Mouse (Mus musculus): ENCODE results near the gene Nit2. TPM values are rescaled to one million over a fixed set of nuclear protein-coding genes. Genes with fewer than 3 reads are reported as not detected.

Nit2 gene
- total and polyA plus RNA-seq, 3 experiments = 59.4 to 93.3 (median 71.8) TPM

DNA sequence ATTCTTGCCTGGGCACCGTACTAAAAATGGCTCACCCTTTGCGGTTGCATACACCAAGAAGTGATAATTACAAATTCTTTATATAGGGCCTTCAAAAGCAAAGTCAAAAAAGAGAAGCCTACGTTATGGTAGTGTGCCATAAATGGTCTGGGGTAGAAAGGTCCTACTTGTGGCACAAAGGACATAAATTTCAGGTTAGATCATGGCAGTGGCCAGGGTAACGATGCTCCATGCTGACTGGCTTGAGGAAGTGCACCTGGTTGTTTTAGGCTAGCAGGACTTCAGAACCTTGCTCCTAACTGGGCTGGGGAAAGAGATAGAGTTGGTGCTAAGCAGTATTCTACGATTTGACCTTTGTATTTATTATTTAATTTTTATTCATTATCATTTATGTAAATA is 372 bp upstream of the Nit2 start:
- no peak for DNase-seq (ENCODE audit: extremely low read depth)
- peaks cover 10% of the 10 kb centered on the region for H3K79me2 ChIP-seq (replicated peaks; ENCODE audit: control insufficient read depth, extremely low read depth, insufficient read depth, poor library complexity, severe bottlenecking)
- H3K4me2 ChIP-seq (ENCODE audit: insufficient read depth, low read depth, poor library complexity, severe bottlenecking) = peak overlapping the region; percentile 66; the same call in 1 of the 2 replicates
- H3K4me3 ChIP-seq (replicated peaks in 1 of 3; ENCODE audit: low read depth in 2 of 3, low read length in 2 of 3, poor library complexity in 1 of 3) = peak overlapping the region in 2 of 3 experiments; percentile 83 to 96
- peaks cover 5 to 28% of the 10 kb centered on the region in 2 experiments for H3K4me1 ChIP-seq (ENCODE audit: control insufficient read depth in 1 of 2, insufficient read depth in 2 of 2)
- H3K27me3 ChIP-seq (replicated peaks) = no peaks in the 10 kb centered on the region
- TF ChIP-seq TBP (conservative IDR thresholded peaks at IDR 0.05; ENCODE audit: low read depth, low read length) (no peak), ZMIZ1 (IDR thresholded peaks at IDR 0.05; ENCODE audit: low read depth, low read length) (no peak), MEF2A (IDR thresholded peaks at IDR 0.05; ENCODE audit: borderline replicate concordance, low read depth, low read length) (peak; percentile 12; the same call in 1 of the 2 replicates)
- no peaks in the 10 kb centered on the region for H3K9me3 ChIP-seq (replicated peaks; ENCODE audit: low read length)
- dilution Hi-C loops (cut with MboI; ENCODE audit: extremely low pct_ligation_motif_present, extremely low pct_unique_long_range_greater_than_20kb, low sequenced_read_pairs) (no loop called here), in situ Hi-C loops (cut with MboI; ENCODE audit: low pct_ligation_motif_present, low pct_unique_long_range_greater_than_20kb, low sequenced_read_pairs) (loop anchor here (5.0 kb wide), 1 partner anchor 45 kb away; the partner anchor contains the start of gene Tomm70a)
- peaks cover 22 to 65% of the 10 kb centered on the region in 2 experiments for H3K36me3 ChIP-seq (replicated peaks in 1 of 2; ENCODE audit: control insufficient read depth in 1 of 2, insufficient read depth in 1 of 2, low read length in 1 of 2)
- no peak overlapping the region for H3K27ac ChIP-seq (ENCODE audit: insufficient read depth, low read depth)
- peak overlapping the region; percentile 10; the same call in 1 of the 2 replicates for H3K9ac ChIP-seq (ENCODE audit: insufficient read depth, low read depth)

DNA sequence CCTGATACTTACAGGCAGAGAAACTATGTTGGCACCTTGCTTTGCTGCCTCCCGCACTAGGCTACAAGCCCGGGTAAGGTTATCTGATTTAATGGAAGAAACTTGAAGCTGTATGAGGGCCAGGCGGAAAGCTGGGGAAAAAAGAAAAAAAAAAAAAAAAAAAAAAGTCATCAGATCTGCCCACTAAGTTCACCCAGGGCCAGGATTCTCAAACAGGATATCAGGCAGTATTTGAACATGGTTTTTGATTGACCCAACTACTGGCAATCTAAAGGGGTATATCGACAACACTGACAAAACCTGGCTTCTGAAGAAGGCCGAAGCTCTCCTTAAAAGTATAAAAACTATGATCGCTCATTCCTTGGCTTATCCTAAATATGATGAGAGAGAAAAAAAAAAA is 1.1 kb downstream of the Nit2 start:
- TF ChIP-seq UBTF (IDR thresholded peaks at IDR 0.05; ENCODE audit: low read depth, low read length) (0 out of 2 replicates have a peak, but pooled peaks have one; percentile 7), ZNF384 (IDR thresholded peaks at IDR 0.05; ENCODE audit: low read depth, low read length) (peak; percentile 60), RAD21 (IDR thresholded peaks at IDR 0.05; ENCODE audit: low read depth, low read length) (no peak)
- H3K4me2 ChIP-seq (ENCODE audit: insufficient read depth, low read depth, poor library complexity, severe bottlenecking) = peak overlapping the region; percentile 45; the same call in 1 of the 2 replicates
- H3K4me3 ChIP-seq (replicated peaks in 1 of 3; ENCODE audit: low read depth in 2 of 3, low read length in 2 of 3, poor library complexity in 1 of 3) = peak overlapping the region in 2 of 3 experiments; percentile 83 to 96
- H3K27me3 ChIP-seq (replicated peaks) = no peaks in the 10 kb centered on the region
- peaks cover 10% of the 10 kb centered on the region for H3K79me2 ChIP-seq (replicated peaks; ENCODE audit: control insufficient read depth, extremely low read depth, insufficient read depth, poor library complexity, severe bottlenecking)
- dilution Hi-C loops (cut with MboI; ENCODE audit: extremely low pct_ligation_motif_present, extremely low pct_unique_long_range_greater_than_20kb, low sequenced_read_pairs) = no loop called here
- in situ Hi-C loops (cut with MboI; ENCODE audit: low pct_ligation_motif_present, low pct_unique_long_range_greater_than_20kb, low sequenced_read_pairs) = loop anchor here (5.0 kb wide), 1 partner anchor 44 kb away; the partner anchor contains the start of gene Tomm70a
- no peak for DNase-seq (ENCODE audit: extremely low read depth)
- peaks cover 27 to 69% of the 10 kb centered on the region in 2 experiments for H3K36me3 ChIP-seq (replicated peaks in 1 of 2; ENCODE audit: control insufficient read depth in 1 of 2, insufficient read depth in 1 of 2, low read length in 1 of 2)
- no peak overlapping the region for H3K27ac ChIP-seq (ENCODE audit: insufficient read depth, low read depth)
- no peaks in the 10 kb centered on the region for H3K9me3 ChIP-seq (replicated peaks; ENCODE audit: low read length)
- peak overlapping the region; percentile 82 for H3K9ac ChIP-seq (ENCODE audit: insufficient read depth, low read depth)
- H3K4me1 ChIP-seq (ENCODE audit: control insufficient read depth in 1 of 2, insufficient read depth in 2 of 2) = peaks cover 5 to 28% of the 10 kb centered on the region in 2 experiments

DNA sequence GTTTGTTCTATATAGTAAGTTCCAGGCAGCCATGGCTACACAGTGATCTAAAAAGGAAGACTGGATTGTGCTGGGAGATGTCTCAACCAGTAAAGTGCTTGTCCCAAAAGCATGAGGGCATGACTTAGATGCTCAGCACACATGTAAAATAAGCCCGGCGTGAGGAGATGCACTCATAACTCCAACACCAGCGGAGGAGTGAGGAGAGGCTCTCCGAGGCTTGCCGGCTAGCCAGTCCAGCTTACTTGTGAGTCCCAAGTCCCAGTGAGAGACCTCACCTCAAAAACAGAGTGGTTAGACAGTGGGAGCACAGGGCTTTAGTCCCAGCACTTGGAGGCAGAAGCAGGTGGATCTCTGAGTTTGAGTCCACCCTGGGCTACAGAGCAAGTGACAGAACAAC is 2.0 kb downstream of the Nit2 start:
- no peak overlapping the region for H3K27ac ChIP-seq (ENCODE audit: insufficient read depth, low read depth)
- H3K9ac ChIP-seq (ENCODE audit: insufficient read depth, low read depth) = no peak overlapping the region
- no peak overlapping the region; the same call in 1 of the 2 replicates for H3K4me2 ChIP-seq (ENCODE audit: insufficient read depth, low read depth, poor library complexity, severe bottlenecking)
- in situ Hi-C loops (cut with MboI; ENCODE audit: low pct_ligation_motif_present, low pct_unique_long_range_greater_than_20kb, low sequenced_read_pairs) (loop anchor here (5.0 kb wide), 1 partner anchor 43 kb away; the partner anchor contains the start of gene Tomm70a), dilution Hi-C loops (cut with MboI; ENCODE audit: extremely low pct_ligation_motif_present, extremely low pct_unique_long_range_greater_than_20kb, low sequenced_read_pairs) (no loop called here)
- H3K79me2 ChIP-seq (replicated peaks; ENCODE audit: control insufficient read depth, extremely low read depth, insufficient read depth, poor library complexity, severe bottlenecking) = peaks cover 10% of the 10 kb centered on the region
- TF ChIP-seq KAT2A (IDR thresholded peaks at IDR 0.05; ENCODE audit: insufficient replicate concordance, low read length) = no peak
- TF ChIP-seq USF1 (IDR thresholded peaks at IDR 0.05; ENCODE audit: low read depth, low read length) = no peak
- TF ChIP-seq MAZ (IDR thresholded peaks at IDR 0.05; ENCODE audit: low read depth, low read length) = no peak
- TF ChIP-seq ZNF384 (IDR thresholded peaks at IDR 0.05; ENCODE audit: low read depth, low read length) = no peak
- no peak for TF ChIP-seq MEF2A (IDR thresholded peaks at IDR 0.05; ENCODE audit: borderline replicate concordance, low read depth, low read length)
- TF ChIP-seq TBP (conservative IDR thresholded peaks at IDR 0.05; ENCODE audit: low read depth, low read length) = no peak
- no peak for TF ChIP-seq CHD2 (IDR thresholded peaks at IDR 0.05; ENCODE audit: low read length)
- TF ChIP-seq NELFE (IDR thresholded peaks at IDR 0.05; ENCODE audit: low read depth, low read length) = no peak
- TF ChIP-seq NRF1 (IDR thresholded peaks at IDR 0.05; ENCODE audit: low read depth, low read length) = no peak
- peaks cover 5 to 28% of the 10 kb centered on the region in 2 experiments for H3K4me1 ChIP-seq (ENCODE audit: control insufficient read depth in 1 of 2, insufficient read depth in 2 of 2)
- peaks cover 30 to 69% of the 10 kb centered on the region in 2 experiments for H3K36me3 ChIP-seq (replicated peaks in 1 of 2; ENCODE audit: control insufficient read depth in 1 of 2, insufficient read depth in 1 of 2, low read length in 1 of 2)
- no peak for DNase-seq (ENCODE audit: extremely low read depth)
- H3K4me3 ChIP-seq (replicated peaks in 1 of 3; ENCODE audit: low read depth in 2 of 3, low read length in 2 of 3, poor library complexity in 1 of 3) = no peak overlapping the region
- no peaks in the 10 kb centered on the region for H3K9me3 ChIP-seq (replicated peaks; ENCODE audit: low read length)
- H3K27me3 ChIP-seq (replicated peaks) = no peaks in the 10 kb centered on the region

Measured in CH12.LX (cell line).